Mouse (Mus musculus) left cerebral cortex, postnatal 10 days (tissue): Measurements from ENCODE around the gene Shroom3. TPM values are rescaled to one million over a fixed set of nuclear protein-coding genes. Genes with fewer than 3 reads are reported as not detected.
A peak's percentile ranks its signal among the peaks of the same experiment; 100 is the strongest.

Experiments
- DNase-seq, 2 experiments: peaks; one replicate each; pipeline ENCODE4 v3.0.0; 2021 to 2022; ENCODE audit warnings: low spot score in 2 of 2, mixed read lengths in 1 of 2; ENCODE audit errors: extremely low spot score in 1 of 2
- intact Hi-C: fragments of 180-260 bp; cut with DNase I; formaldehyde crosslinking; loops from one replicate; pipeline ENCODE4 v1.15.1; 2025
- total RNA-seq, 2 experiments: library from RNA; stranded (reverse); gene quantifications; 2 replicates each; pipeline ENCODE4 v1.2.3; 2021

Gene Shroom3
- 1 to 10 TPM; 4.2 to 4.9 TPM for total RNA-seq

GRCm38 (mm10) chr5:92683351-92683807 is at the start of gene Shroom3:
Gene Shroom3, plus strand, starts transcription at chr5:92683435.
- DNase-seq: peak in 1 of 2 experiments; percentile 41
- intact Hi-C loops: loop anchor here (5.0 to 10.0 kb wide), 2 partner anchors 201 to 484 kb away; no protein-coding TSS in a partner anchor

DNA sequence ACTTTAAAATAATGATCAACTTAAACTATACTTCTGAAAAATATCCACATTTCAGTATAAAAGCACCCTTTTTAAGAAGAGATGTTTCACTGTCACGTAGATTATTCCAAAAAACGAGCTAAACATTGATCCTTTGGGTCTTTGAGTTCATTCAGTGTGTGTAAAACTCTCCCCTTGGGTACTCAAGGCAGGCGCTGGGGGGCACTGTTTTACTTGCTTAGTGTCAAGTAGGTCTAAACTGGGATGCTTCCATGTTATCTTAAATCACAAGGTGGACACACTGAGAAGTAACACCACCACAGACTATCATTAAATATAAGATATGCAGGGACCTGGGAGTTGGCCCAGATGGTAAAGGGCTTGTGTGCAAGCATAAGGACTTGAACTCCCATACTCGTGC is 49.7 kb upstream of the Shroom3 start:
- intact Hi-C loops: no loop called here
- DNase-seq: no peak

GRCm38 (mm10) chr5:92634916-92635315 is 48.3 kb upstream of the Shroom3 start:
- DNase-seq: no peak
- intact Hi-C loops: no loop called here

DNA sequence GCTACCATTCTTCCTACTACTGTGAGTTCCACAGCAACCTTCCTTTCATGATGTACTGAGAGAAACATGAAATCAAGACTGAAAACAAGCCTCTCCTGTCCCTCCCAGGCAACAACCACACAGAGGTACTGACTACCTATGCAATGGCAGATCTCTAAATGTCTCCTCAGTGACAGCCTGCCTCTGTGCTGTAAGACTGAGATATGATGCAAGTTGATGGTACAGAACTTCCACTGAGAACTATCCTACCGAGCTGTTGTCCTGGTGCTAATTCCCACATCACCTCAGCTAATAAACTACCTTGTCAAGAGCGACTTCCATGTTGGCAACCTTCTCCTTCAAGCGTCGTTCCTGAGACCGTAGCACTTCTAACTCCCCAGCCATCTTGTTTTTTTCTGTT is 47.3 kb upstream of the Shroom3 start:
- intact Hi-C loops: no loop called here
- DNase-seq: no peak

DNA sequence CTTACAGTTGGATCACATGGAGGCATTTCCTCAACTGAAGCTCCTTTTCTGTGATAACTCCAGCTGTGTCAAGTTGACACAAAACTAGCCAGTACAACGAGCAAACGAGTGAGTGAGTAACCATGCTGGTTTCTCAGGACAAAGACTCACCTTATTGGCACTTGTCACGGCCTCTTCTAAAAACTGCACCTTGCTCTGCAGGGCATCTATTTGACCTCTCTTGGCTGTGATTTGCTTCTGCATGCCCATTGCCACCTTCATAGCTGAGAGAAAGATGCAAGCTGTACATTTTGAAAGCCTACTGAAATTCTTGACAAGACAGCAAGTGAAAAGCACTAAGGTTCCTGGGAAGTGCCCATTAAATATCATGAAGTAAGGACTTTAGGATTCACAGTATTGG is 42.4 kb upstream of the Shroom3 start:
- no peak for DNase-seq
- intact Hi-C loops: no loop called here

GRCm38 (mm10) chr5:92656256-92656655 is 27.0 kb upstream of the Shroom3 start:
- intact Hi-C loops: loop anchor here (5.0 kb wide), 1 partner anchor 194 kb away; no protein-coding TSS in a partner anchor
- peak; percentile 31 to 59 for DNase-seq

DNA sequence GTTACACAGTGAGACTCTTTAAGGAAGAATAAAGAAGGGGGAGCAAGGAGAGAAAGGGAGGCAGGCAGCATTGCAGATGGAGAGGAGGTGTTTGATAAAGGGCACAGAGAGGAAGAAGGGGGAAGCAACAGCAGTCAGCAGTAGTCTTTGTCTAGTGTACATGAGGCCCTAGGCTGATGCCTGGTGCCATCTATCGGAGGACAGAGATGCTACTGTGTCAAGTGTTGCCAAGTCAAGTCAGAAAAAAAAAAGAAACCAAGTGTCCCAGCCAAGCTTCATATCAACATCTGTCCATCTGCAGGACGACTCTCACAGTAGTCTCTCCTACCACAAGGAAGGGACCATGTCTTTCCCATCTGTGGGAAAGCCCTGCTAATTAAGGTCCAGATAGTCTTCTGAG is 18.9 kb upstream of the Shroom3 start:
- no peak for DNase-seq
- intact Hi-C loops: no loop called here

- intact Hi-C loops: no loop called here
- DNase-seq: no peak
These were observed 16.4 kb upstream of the Shroom3 start for GRCm38 (mm10) chr5:92666860-92667259.

DNA sequence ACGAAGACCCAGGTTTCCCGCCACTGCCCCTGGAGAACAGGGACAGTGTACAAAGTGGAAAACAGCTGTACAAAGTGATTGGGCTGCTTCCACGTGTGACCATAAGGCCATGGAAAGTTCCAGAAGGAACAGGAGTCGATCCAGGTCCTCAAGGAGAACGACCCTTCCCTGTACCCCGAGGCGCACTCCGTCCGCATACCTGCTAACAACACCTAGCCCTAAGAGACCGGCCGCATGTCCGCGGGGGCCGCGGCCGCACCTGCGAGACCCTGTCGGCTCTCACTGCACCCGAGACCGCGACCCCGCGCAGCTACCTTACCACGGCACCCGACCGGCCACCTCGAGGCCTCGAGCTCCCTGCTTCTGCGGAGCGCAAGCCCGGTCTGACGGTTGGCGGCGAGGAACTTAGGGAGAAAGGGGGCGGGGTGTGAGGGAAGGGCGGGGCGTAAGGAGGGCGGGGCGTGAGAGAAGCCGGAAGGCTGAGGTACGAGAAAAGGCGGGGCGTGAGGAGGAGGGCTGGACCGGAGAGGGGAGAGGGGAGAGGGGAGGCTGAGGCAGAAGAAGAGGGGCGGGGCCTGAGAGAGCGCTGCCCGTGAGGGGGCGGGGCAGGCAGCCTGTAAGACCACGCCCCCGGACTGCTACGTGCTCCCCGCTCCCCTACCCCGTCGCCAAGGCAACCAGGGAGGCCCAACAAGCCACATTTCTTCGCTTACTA is 8.2 kb upstream of the Shroom3 start, which contains the start of gene Ccdc158:
Gene Ccdc158, minus strand, starts transcription at position 413 of the 715 bp plus-strand sequence.
- intact Hi-C loops: loop anchor here (5.0 kb wide), 1 partner anchor 277 kb away; no protein-coding TSS in a partner anchor
- peak; percentile 54 to 87 for DNase-seq

GRCm38 (mm10) chr5:92675574-92675920 is 7.7 kb upstream of the Shroom3 start:
- intact Hi-C loops: loop anchor here (5.0 kb wide), 1 partner anchor 277 kb away; no protein-coding TSS in a partner anchor
- no peak for DNase-seq

GRCm38 (mm10) chr5:92679441-92679840 is 3.8 kb upstream of the Shroom3 start:
- DNase-seq: peak in 1 of 2 experiments; percentile 57
- intact Hi-C loops: loop anchor here (2.0 to 5.0 kb wide), 2 partner anchors 47 to 273 kb away; no protein-coding TSS in a partner anchor

- no peak for DNase-seq
- intact Hi-C loops: loop anchor here (5.0 to 10.0 kb wide), 2 partner anchors 203 to 485 kb away; no protein-coding TSS in a partner anchor
These were observed 1.4 kb upstream of the Shroom3 start for GRCm38 (mm10) chr5:92681861-92682260.

DNA sequence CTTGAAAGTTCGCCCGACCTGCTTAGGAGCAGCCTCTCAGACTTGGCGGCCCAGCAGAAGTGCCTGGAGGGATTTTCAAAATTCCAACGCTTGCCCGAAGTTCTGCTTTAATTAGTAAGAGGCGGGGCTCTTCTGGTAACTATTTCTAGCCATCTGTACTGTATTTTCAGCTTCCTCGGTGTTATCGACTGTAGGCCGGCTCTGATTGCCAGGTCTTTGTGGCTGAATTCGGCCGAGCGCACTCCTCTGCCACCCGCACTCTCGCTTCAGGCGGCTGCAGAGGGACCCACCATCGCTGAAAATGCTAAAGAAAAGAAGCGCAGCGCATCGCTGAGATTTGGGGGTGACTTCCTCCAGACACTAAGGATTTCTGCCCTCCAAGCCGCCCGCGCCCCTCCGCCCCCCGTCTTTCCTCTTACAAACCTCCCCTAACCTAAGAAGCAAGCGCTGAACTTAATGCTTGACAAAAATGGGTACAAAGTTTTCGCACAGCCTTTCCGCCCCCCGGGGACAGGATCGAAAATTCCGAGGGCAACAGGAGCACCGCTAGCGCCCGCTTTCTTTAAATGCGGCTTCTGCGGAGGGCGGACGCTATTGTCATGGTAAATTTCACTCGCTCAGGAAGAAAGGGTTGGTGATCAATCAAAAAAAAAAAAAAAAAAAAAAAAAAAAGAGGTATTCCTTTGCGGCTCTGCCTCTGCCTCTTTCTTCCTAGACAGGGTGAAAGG is 450 bp upstream of the Shroom3 start:
- DNase-seq: no peak
- intact Hi-C loops: loop anchor here (5.0 to 10.0 kb wide), 2 partner anchors 202 to 485 kb away; no protein-coding TSS in a partner anchor

- intact Hi-C loops: loop anchor here (5.0 to 10.0 kb wide), 2 partner anchors 201 to 483 kb away; no protein-coding TSS in a partner anchor
- DNase-seq: no peak
These were observed 738 bp downstream of the Shroom3 start for GRCm38 (mm10) chr5:92683871-92684475.

DNA sequence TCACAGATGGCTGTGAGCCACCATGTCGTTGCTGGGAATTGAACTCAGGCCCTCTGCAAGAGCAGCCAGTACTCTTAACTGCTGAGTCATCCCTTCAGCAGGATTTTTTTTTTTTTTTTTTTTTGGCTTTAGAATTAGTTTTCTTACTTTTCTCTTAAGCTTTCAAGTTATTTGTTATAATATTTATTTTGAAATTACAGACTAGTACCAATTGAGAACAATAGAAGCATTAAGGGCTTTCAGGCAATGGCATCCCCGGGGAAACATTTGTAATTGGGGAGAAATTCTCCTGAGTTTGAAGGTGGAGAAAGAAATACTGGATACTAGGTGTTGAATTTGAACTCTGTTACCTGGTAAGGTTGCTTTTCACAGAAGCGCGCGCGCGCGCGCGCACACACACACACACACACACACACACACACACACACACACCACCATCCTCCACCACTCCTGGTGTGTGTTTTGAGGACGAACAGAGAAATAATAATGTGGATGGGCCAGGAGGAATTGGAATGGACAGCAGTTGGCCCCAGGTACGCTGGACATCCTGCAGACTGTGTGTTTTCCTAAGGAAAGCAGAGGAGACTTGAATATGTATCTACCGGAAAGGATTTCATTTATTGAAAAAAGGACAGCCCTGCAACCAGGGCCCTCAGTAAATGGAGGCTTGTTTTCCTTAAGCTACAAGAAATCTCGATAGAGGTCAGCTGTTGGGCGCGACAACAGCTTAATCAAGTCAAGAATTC is 1.7 kb downstream of the Shroom3 start:
- intact Hi-C loops: loop anchor here (5.0 to 10.0 kb wide), 2 partner anchors 200 to 482 kb away; no protein-coding TSS in a partner anchor
- DNase-seq: no peak

DNA sequence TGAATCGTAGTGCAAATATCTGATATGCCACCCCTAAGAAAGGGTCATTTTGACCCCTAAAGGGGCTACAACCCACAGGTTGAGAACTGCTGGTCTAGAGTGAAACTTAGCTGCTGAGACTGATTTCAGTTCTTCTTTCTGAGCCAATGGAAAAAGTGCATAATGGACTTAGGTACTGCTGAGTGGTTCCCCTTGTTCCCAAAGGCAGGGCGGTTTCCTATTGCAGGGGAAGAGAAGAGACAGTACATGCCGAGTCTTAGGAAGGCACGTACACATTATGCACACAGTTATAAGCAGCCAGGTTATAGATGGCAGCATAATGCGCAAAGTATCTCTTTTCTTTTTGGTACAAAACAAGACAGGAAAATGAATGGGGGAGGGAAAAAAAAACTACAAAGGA is 4.9 kb downstream of the Shroom3 start:
- intact Hi-C loops: loop anchor here (10.0 kb wide), 1 partner anchor 197 kb away; no protein-coding TSS in a partner anchor

GRCm38 (mm10) chr5:92688569-92688968 is 5.3 kb downstream of the Shroom3 start:
- DNase-seq: no peak
- intact Hi-C loops: loop anchor here (10.0 kb wide), 1 partner anchor 196 kb away; no protein-coding TSS in a partner anchor

More for the DNA sequence above, 4.9 kb downstream of the Shroom3 start:
- no peak for DNase-seq
